Mouse (Mus musculus) cerebral cortex, adult 2 months (tissue): Measurements from ENCODE around the gene Hoxa6.

ENCODE experiments used
- WGBS: fragments of 180-500 bp; shearing (Covaris S2); methylation state at CpG from one replicate; pipeline ENCODE4 v1.1.7; 2018; 5-methylcytosine and 5-hydroxymethylcytosine counted together

Gene Hoxa6

GRCm38 (mm10) chr6:52208072-52208867 is at the start of gene Hoxa6:
Hoxa6 (minus strand) TSS chr6:52208722.
- 3% methylated on average over 47 of the region's 47 CpGs for WGBS

- WGBS: 2% methylated on average over 6 of the region's 6 CpGs
These were observed 48.4 kb upstream of the Hoxa6 start for GRCm38 (mm10) chr6:52256956-52257355.

DNA sequence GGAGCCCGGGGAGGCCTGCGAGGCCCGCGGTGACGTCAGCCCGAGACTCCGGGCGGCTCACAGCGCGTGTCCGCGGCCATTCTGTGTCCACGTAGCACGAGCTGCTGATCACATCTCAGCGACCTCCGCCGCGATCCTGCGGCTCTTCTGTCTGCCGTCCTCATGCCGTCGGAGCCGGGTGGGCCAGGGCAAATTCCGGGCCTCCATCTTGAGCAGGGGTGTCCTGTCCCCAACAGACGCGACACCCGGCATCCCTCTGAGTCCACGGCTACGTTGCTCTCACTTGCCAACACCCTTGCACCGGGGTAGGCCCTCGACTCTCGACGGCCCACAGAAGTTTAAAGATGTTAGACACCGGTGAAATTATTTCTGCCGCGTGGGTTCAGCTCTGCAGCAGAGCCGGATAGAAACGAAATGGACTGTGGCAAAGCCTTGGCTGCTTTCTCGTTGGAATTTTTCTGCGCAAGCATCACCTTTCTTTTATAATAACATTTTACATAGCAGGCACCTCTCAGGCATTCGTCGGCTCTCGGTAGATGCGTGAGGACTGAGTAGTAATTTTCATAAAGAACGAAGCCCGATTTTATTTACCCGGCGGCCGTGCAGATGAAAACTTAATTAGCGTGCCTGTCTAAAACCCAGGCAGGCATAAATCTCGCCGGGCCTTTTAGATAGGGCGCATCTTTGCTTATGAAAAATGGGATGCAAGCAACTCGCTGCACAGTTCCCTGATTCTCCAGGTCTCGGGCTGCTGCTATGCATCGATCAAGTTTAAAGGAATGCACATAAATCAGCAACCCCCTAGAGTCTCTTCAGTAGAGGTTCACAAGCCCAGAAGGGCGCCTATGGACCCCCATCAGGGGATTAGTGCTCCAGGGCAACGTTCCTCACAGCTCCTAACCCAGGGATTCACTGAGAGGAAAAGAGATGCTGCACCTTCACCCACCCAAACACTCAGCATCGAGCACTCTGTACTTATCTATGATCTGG is 45.3 kb upstream of the Hoxa6 start:
- whole genome bisulfite sequencing: 3% methylated on average over 59 of the region's 59 CpGs

DNA sequence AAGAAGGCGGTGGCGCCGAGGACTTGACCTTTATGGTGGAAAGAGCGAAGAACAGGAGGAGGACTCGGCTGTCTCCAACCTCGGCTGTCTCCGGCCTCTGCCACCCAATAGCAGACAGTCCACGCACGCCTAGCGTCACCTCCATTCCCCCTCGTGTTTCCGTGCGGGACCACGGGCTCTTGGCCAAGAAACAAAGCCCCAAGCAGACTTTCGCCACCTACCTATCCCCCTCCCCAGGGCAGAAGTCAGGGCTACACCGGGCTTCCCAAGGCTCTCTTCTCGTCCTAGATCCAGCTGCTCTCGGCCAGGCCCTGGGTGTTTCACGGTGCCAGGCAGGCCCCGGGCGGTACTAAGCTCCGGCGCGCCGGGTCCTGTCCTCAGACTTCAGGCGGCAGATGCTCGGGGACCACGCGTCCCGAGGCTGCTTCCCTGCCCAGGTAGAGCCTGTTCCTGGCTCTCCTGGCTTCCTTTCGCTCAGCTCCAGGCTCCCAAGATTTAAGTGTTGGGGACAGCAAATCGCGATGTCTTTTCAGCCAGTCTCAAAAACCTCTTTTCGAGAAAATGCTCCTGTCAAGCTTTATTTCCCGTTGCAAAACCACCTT is 44.4 kb upstream of the Hoxa6 start:
- 3% methylated on average over 35 of the region's 35 CpGs for WGBS

GRCm38 (mm10) chr6:52252016-52252774 is 43.7 kb upstream of the Hoxa6 start:
- 6% methylated on average over 24 of the region's 24 CpGs for WGBS

DNA sequence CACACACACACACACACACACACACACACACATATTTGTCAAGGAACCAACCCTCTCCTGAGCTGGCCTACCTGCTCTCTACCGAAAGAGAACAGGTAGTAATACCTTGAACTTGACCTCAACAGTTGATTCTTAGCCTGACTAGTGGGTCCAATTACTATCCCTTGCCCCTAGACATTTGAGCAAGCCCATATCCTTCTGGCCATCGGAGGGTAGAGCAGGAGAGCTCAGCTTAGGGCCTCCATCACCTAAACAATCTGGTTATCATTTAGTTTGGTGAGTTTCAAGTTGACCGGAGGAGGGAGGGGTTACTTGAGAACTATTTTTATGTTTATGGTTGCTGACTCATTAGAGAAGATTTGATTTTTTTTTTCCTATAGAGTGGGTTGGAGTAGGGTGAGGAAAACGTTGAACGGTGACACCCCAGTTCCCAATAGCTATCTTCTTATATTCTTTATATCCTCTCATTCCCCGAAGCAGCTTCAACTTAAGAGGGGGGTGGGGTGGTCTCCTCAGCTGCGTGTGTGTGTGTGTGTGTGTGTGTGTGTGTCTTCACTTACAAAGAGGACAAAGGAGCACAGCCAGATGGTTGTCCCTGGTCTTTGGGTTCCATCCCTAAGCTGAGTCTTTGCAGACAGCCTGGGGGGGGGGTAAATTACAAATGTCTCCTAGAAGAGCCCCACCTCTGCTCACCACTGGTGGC is 42.8 kb upstream of the Hoxa6 start:
- 13% methylated on average over 7 of the region's 7 CpGs for WGBS

GRCm38 (mm10) chr6:52249826-52250225 is 41.3 kb upstream of the Hoxa6 start:
- 4% methylated on average over 4 of the region's 4 CpGs for whole genome bisulfite sequencing

DNA sequence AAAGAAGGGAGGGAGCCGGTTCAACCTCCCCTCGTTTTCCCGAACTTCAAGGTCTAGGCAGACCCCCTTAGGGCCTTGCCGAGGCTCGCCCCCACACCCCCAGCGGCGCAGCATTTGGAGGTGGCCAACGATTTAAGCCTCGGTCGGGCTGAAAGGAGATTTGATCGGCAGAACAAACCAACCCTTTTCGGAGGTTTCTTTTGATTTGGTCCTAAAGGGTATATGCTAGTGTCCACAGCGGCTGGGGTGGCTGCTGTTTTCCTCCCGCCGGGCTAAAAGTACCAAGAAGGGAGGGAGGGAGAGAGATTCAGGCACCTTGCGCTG is 40.9 kb upstream of the Hoxa6 start:
- WGBS: 3% methylated on average over 16 of the region's 16 CpGs

DNA sequence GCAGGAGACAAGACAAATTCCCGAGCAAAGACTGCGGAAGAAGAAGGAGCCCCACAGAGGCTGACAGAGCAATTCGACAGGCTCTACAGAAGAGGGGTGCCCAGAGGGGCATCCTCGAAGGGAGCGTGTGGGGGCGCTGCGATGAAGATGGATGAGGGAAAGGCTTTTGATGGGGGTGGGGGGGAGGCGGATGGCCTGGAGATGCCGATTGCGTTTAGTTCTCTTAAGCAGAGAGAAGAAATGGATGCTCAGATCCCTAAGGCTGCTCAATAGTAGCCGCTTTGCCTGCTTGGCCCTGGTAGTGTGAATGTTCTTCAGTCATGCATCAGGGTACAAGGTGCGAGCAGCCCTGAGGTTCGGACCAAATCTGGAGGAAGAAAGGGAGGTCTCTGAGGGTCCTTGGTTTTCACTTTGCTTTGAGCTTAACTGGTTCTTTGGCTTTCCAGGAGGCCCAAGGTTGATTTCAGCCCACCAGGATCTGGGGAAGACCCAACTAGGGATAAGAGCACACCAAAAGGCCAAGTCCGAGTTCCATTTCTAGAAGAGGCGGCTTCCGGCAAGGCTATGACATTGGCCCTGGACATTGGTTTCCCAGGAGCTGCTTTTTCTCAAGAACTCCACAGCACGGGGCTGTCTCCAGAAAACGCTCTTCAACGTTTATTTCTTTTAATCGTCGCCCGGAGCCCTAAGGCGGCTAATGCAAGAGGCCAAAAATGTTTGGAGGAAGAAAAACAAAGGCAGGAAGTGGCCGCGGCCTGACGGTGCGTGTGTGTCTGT is 40.3 kb upstream of the Hoxa6 start:
- WGBS: 2% methylated on average over 27 of the region's 27 CpGs

DNA sequence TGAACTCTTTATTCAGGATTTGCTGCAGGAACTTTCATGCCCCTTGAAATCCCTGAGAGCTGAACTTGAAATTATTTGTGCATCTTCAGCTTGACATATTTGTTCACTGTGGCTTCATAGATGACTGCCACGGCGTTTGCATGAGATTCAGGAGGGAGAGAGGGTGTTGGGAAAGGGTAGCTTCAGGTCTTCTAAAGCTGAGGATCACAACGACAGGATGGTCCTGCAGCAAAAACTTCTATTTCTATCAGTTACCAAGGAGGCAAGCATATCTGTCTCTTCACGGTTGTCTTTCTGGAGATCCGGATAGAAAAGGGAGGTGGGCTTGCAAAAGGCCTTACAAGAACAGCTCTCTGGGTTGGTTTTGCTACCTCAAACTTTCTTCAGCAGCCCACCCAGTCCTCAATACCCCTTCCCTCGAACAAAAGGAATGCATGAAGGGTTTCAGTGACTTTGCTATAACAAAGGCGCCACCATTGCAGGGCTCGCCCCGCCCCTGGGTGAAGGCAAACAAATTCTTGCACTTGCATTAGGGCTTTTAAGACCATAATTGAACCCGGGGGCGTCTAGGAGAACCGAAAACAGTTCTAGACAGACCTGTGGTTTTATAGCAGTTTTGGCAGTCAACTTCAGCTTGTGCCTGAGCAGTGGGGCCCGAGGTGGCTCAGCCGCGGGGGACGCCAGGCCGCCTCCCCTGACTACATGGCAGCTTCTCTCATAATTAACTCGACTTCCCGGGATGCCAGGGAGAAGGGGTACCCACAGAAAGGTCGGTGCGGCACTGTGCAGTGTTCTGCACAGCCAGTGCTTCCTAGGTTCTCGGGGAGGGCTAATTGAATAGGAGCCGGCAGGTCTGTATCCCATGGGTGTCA is 39.5 kb upstream of the Hoxa6 start:
- 3% methylated on average over 23 of the region's 23 CpGs for WGBS

- 3% methylated on average over 3 of the region's 3 CpGs for WGBS
These were observed 38.4 kb upstream of the Hoxa6 start for GRCm38 (mm10) chr6:52246916-52247315.

DNA sequence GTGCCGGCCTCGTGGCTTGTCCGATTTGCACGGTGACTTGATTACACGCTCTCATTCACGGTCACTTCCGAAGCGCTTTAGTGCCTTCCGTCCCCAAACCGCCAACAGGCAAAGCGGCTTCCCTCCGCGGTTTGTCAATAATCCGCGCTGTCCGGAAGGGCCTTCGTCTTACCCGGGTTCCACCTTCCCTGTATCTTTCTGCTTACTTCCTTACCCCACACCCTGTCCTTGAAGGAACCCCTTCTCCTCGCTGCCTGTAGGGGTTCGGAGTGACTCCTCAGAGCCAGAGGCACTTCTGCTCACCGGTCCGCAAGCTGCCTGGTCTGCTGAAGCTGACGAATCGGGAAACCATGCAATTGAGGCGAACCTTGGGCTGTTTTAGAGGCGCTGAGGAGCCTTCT is 37.9 kb upstream of the Hoxa6 start:
- WGBS: 2% methylated on average over 26 of the region's 26 CpGs

DNA sequence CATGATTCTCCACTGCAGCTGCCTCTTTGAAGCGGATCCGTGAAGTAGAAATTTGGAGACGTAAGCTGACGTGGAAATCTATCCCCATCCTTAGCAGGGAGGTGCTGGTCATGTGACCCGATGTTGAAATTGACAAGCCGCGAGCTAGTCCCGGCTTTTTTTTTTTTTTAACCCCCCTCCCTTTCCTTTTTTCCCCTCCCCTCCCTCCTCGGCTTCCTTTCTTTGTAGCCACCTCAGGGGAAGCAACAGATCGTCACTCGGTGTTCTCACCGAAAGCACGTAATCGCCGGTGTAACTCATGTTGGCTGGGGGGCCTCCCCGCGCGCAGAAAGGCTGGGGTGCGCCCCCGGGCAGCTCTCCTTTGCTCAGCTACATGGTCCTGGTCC is 37.2 kb upstream of the Hoxa6 start, which contains the start of gene Hoxa11:
Hoxa11 (minus strand) TSS at position 54 of the 386 bp plus-strand sequence.
- 4% methylated on average over 20 of the region's 20 CpGs for WGBS

DNA sequence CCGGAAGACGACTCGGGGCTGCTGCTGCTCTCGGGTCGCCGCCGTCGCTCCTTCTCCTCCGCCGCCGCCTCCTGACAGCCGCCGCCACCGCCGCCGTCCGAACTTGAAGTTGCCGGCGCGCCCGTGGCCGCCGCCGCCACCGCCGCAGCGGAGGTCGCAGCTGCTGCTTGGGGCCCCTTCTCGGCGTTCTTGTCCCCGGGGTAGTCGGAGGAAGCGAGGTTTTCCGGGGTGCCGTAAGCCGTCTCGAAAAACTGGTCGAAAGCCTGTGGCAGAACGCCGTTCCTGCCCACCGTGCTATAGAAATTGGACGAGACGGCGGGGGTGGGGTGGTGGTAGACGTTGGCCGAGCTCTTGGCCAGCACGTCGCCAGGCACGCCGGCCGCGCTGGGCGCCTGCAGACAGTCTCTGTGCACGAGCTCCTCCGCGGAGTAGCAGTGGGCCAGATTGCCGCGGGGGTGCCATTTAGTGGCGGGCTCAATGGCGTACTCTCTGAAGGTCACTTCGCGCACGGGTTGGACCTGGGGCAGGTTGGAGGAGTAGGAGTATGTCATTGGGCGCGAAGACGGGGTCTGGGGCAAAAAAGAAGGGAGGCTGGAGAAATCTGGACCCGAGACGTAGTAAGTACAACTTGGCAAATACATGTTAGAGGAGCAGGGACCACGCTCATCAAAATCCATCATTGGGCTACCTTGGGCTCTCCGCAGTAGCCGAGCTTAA is 36.7 kb upstream of the Hoxa6 start:
- 2% methylated on average over 71 of the region's 71 CpGs for WGBS

DNA sequence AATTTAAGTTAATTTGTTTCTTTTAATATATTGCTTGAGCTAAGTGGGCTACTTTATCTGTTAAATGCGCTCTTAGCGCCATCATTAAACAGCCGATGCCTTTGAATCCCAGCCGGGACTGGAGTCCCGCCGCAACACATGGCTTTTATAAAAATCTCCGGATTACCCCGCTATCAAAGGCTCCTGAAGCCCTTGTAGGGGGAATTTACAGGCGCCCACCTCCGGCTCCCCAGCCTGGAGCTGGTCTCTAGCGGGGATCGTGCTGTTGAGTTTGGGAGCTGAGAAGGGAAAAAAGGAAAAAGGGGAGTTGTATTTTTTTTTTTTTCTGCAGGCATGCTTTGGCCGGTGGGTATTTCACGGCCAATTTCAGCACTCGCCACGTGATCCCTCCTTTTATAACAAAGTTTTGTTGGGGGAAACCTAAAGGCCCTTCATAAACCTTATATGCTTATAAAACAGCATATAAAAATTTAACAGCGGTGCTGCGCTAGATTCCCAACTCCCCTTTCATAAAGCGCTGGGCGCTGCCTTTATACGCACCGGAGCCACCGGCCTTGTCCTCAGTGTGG is 36.0 kb upstream of the Hoxa6 start:
- WGBS: 4% methylated on average over 23 of the region's 23 CpGs

DNA sequence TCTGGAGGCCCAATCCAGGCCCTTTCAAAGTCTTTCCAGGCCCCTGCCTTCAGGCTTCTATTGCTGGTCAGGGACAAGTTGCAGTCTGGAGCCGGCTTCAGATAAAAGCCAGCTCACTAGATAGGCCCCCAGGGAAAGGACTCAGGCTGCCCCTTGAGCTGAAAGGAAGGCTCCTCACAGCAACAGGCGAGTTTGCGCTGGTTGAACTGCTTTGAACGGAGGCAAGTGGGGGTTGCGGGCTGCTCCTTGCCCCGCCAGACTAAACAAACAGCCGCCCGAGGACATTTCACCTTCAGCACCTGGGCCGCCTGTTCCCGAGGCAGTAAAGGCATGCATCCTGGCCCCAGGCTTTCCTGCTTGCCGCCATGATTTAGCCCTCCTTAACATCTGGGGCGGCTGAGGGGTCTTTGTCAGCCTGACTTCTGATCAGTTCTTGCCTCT is 35.2 kb upstream of the Hoxa6 start:
- 3% methylated on average over 12 of the region's 12 CpGs for WGBS

GRCm38 (mm10) chr6:52242801-52243332 is 34.3 kb upstream of the Hoxa6 start:
- 5% methylated on average over 4 of the region's 4 CpGs for WGBS
